13 mouse cellular contexts compared by ENCODE assay signal in genomic region chr11:79111864-79112558, GRCm38 (mm10). TPM values are rescaled to one million over a fixed set of nuclear protein-coding genes. Genes with fewer than 3 reads are reported as not detected.
DNase-seq lines count a peak whose midpoint lies in the region; ATAC-seq and TF ChIP-seq lines count a peak whose summit lies in the region.
"Had no signal": no experiment of that assay in that cellular context is flagged by ENCODE, and none has a peak within 500 bp of the region (broad histone marks: within the 10 kb centered on the region; RNA-seq: fewer than 3 reads in every experiment).

No protein-coding gene starts in this region.

- ATAC-seq in kidney, postnatal 0 days (replicated peaks; ENCODE audit: low FRiP score, low read depth), result no peak
- ATAC-seq in megakaryocyte progenitor cell, adult 5-6 weeks (replicated peaks; ENCODE audit: poor library complexity), result peak; percentile 32; the same call in 1 of the 2 replicates
- no peak for ATAC-seq in erythroid progenitor cell, adult 5-6 weeks (replicated peaks; ENCODE audit: low FRiP score, poor library complexity, severe bottlenecking)

- H3K27me3 ChIP-seq in kidney, postnatal 0 days (ENCODE audit: insufficient read depth, low read length), result no peaks in the 10 kb centered on the region
- no peaks in the 10 kb centered on the region for H3K27me3 ChIP-seq in E14TG2a.4 (ENCODE audit: insufficient read depth, low read length)
- H3K27me3 ChIP-seq: embryonic facial prominence, embryonic 13.5 days; liver, embryonic 15.5 days had no signal

- H3K9me3 ChIP-seq in kidney, postnatal 0 days (replicated peaks; ENCODE audit: low read length), result no peaks in the 10 kb centered on the region
- no peaks in the 10 kb centered on the region for H3K9me3 ChIP-seq in E14TG2a.4 (ENCODE audit: low read length)
- H3K9me3 ChIP-seq: embryonic facial prominence, embryonic 13.5 days; liver, embryonic 15.5 days had no signal

- H3K9ac ChIP-seq in kidney, postnatal 0 days (ENCODE audit: low read depth, low read length), result no peak overlapping the region
- H3K9ac ChIP-seq: embryonic facial prominence, embryonic 13.5 days; hindbrain, embryonic 14.5 days; liver, embryonic 15.5 days had no signal

- TF ChIP-seq CTCF in kidney, postnatal 0 days (IDR thresholded peaks at IDR 0.05; ENCODE audit: low read depth), result peak; percentile 33; the same call in 1 of the 2 replicates
- TF ChIP-seq CTCF in E14TG2a.4 (conservative IDR thresholded peaks at IDR 0.05; ENCODE audit: low read length), result no peak

- no peak for DNase-seq in kidney, postnatal 0 days (ENCODE audit: low spot score)
- no peak for DNase-seq in kidney, postnatal 25 days
- DNase-seq in 416B (ENCODE audit: low read depth), result peak; percentile 51
- DNase-seq in embryo, embryonic 10.5 days (ENCODE audit: low spot score), result no peak
- DNase-seq: adrenal gland, postnatal 10 days; cerebellum, postnatal 10 days; layer of hippocampus, adult 9-11 months had no signal

- H3K4me1 ChIP-seq in kidney, postnatal 0 days (replicated peaks; ENCODE audit: insufficient read depth, low read length), result peaks cover 16% of the 10 kb centered on the region
- H3K4me1 ChIP-seq in E14TG2a.4 (replicated peaks; ENCODE audit: low read depth, low read length), result peaks cover 25% of the 10 kb centered on the region

- H3K27ac ChIP-seq in kidney, postnatal 0 days, result no peak overlapping the region
- H3K27ac ChIP-seq: hindbrain, embryonic 14.5 days; liver, embryonic 15.5 days had no signal

- H3K4me3 ChIP-seq in kidney, postnatal 0 days (replicated peaks; ENCODE audit: low read depth, low read length), result no peak overlapping the region
- peak overlapping the region; percentile 46 for H3K4me3 ChIP-seq in E14TG2a.4 (replicated peaks; ENCODE audit: low read length)
- H3K4me3 ChIP-seq: embryonic facial prominence, embryonic 13.5 days; liver, embryonic 15.5 days had no signal

- 83% methylated on average over 10 of the region's 10 CpGs for WGBS in kidney, postnatal 0 days

- no peak overlapping the region for H3K4me2 ChIP-seq in kidney, postnatal 0 days (ENCODE audit: low read length)
- H3K4me2 ChIP-seq: embryonic facial prominence, embryonic 13.5 days; hindbrain, embryonic 14.5 days; liver, embryonic 15.5 days had no signal

- H3K36me3 ChIP-seq in kidney, postnatal 0 days (ENCODE audit: insufficient read depth, low read length), result no peaks in the 10 kb centered on the region
- H3K36me3 ChIP-seq in E14TG2a.4 (ENCODE audit: insufficient read depth, low read length), result 0 out of 2 replicates have a peak, but pooled peaks cover 5% of the 10 kb centered on the region
- H3K36me3 ChIP-seq: embryonic facial prominence, embryonic 13.5 days; liver, embryonic 15.5 days had no signal

RNA-seq across cellular contexts. Expression of gene Ksr1, which starts 34.2 kb away (rescaled TPM):
- 1.7 and 1.8 TPM in 2 replicates for polyA plus RNA-seq in kidney, postnatal 0 days (2015; fragmentation: Nextera tagmentation; extraction: Ambion mirVana)
- total RNA-seq in megakaryocyte progenitor cell, adult 5-6 weeks (2015), result 7.1 and 8.7 TPM in 2 replicates
- 6.0 and 7.2 TPM in 2 replicates for total RNA-seq in megakaryocyte progenitor cell, adult 5-6 weeks (2017)
- 2.2 and 4.2 TPM in 2 replicates for total RNA-seq in erythroid progenitor cell, adult 5-6 weeks (2015; ENCODE audit: low replicate concordance)
- total RNA-seq in erythroid progenitor cell, adult 5-6 weeks (2017; ENCODE audit: low replicate concordance), result 0.51 and 1.5 TPM in 2 replicates
